Mouse (Mus musculus) T-cell, adult 2 months (primary cell): ENCODE measurements around the gene Col26a1.

Experiments
- DNase-seq: peaks from one replicate; pipeline ENCODE4 v3.0.0; 2022; ENCODE audit warnings: low spot score

Col26a1 gene

DNA sequence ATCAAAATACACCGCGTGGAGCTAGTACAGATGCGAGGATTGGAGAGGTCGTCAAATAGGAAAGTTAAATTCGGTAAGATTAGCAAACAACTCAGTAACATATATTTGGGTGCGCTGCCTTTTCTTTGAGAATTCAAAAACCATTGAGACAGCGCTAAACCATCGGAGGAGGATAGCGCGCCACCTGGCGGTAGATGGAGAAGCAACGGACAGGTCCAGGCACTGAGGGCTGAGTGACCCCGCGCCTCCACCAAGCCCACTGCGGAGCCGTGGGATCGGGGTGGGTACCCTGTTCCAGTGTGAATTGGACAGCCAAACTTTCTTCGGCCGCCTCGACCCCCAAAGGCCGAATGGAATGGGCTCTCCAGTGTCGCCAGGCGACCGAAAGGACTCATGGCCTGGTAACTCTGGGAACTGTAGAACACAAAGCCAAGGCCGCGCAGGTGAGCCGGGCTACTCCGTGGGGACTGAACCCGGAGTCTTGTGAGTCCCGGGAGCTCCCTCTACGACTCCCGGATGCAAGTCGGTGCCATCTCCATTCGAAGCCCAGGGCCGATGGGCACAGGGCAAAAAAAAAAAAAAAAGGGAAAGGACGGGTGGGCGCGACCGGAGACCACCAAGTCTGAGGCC, 1.5 kb downstream of the Col26a1 start:
- peak; percentile 68 for DNase-seq

DNA sequence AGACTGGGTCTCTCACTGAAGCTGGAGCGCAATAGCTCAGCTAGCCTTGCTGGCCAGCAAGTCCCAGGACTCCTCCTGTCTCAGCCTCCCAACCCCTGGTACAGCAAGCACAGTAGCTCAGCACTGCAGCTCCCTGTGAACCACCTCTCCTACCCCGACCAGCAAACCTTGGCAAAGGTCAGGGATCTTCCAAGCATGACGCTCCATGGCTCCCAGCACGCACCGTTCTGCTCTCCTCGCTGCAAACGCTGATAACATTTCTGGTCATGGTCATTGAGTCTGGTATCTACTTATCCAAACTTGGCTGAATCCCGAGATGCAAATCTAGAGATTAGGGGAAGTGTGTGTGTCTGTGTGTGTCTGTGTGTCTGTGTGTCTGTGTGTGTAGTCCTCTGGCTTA, 2.9 kb downstream of the Col26a1 start:
- DNase-seq: no peak

GRCm38 (mm10) chr5:136874271-136874670, 8.7 kb downstream of the Col26a1 start:
- no peak for DNase-seq

DNA sequence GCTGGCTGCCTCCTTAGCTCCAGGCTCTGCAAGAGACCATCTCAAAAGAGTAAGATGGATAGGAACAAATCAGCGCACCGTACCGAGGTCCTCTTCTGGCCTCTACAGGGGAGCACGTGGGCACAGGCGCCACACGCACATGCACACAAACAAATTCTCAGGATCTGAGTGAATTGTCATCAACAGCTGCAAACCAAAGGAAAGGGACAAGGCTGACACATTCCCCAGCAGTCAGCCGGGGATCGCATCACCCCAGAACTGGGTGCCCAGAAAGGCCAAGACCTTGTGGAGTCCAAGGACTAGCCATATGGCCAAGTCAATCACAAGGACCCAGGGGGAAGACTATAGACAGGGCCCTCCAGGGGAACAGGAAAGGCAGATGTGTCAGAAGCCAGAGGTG, 10.6 kb downstream of the Col26a1 start:
- DNase-seq: no peak

- no peak for DNase-seq
Observed at GRCm38 (mm10) chr5:136869451-136870114, 13.4 kb downstream of the Col26a1 start.

DNA sequence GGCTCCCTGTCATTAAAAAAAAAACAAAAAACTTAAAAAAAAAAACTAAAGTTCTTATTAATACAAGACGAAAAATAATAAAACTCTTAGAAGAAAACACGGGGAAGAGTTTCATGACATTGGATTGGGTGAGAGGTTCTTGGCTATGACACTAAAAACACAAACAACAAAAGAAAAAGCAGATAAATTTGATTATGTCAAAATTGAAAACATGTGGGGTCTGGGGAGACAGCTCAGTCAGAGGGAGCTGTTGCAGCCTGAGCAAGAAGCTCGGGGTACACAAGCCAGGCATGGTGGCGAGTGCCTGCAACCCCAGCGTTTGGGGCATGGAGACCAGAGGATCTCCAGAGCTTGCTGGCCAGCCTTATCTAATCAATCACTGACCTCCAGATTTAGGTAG, 15.3 kb downstream of the Col26a1 start:
- DNase-seq: no peak

- peak; percentile 71 for DNase-seq
Observed at GRCm38 (mm10) chr5:136863961-136864674, 18.9 kb downstream of the Col26a1 start.

- no peak for DNase-seq
Observed at GRCm38 (mm10) chr5:136863276-136863675, 19.7 kb downstream of the Col26a1 start.

GRCm38 (mm10) chr5:136862806-136863205, 20.2 kb downstream of the Col26a1 start:
- no peak for DNase-seq

DNA sequence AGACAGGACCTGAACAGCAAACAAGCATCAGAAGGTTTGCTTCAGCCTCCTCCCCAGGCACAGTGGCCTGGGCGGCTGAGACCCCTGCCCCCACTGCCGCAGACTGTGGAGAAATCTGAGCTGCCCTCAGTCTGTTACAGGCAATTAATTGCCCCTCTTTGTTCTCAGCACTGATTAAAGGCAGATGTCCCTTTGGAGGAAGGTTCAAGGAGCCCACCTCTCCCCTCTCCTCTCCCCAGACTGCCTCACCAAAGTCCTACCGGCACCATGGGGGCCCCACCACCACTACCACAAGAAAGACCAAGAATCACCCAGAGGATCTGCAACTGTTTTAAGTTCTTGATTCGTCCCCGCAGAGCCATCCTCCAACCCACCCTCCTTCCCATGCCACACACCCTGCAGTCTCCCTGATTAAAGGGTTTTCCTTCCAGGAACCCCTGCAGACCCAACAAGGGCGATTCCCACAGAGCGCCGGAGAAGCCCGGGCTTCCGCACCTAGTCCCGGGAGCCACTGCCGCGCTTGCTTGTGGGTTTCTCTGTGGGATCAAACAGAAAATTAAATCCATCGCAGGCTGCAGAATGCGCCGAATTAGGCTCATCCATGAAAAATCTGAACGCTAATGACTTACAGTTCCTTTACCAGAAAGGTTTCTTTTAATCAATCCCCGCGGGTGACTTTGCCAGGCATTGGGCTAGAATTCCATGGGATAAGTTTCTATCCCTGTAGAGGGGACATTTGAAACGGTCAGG, 21.6 kb downstream of the Col26a1 start:
- no peak for DNase-seq

DNA sequence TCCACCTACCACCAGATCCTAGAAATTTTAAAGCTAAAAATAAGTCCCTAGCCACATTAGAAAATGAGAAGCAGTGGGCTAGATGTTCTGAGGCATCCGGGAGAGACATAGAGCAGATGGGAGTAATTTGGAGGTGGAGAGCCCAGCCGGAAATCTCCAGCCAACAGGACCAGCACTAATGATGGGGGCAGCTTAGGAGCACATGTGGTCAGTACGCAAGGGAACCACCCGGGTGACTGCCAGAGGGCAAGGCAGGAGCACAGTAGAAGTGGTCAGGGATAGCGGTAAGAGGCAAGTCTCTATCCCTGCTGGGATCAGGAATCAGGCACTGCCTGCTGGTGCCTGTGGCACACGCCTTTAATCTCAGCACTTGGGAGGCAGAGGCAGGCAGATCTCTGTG, 32.3 kb downstream of the Col26a1 start:
- DNase-seq: no peak

DNA sequence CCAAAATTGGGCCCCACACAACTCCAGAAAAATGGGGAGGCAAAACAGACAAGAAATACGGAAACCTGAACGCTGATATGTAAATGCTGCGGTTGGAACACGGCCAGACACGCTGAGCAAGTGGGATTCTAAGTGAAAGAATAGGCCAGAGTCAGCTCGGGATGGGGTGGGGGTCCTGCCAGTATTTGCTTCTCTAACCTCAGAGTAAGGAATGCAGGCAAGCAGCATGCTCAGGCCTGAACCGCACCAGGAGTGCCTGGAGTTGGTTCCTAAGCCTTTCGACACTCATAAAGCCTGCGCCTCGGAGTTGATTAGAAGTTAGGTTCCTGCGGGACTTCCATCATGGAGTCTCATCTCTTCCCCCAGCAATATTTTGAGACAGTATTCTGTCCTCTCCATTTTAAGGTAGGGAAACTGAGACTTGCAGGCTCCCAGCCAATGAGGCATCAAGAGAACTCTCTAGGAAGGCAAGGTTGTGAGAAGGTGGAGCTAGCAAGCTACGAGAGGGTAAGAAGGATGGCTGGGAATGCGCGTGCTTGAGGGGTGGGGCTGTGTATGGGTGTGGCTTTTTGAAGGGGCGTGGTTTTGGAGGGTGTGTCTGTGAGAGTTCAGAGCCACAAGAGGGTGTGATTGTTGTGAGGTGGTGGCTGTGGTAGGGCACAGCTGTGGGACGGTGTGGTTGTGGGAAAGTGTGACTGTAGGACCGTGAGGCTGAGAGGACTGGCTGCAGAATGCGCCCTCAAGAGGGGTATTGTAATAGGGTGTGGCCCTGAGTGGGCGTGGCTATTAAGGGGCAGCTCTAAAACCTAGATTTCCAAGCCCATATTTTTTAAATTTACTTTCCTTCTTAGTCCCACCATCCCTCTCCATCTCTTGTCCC, 36.4 kb downstream of the Col26a1 start:
- DNase-seq: no peak

GRCm38 (mm10) chr5:136843930-136844329, 39.1 kb downstream of the Col26a1 start:
- DNase-seq: no peak

GRCm38 (mm10) chr5:136840036-136840435, 43.0 kb downstream of the Col26a1 start:
- DNase-seq: peak; percentile 45

DNA sequence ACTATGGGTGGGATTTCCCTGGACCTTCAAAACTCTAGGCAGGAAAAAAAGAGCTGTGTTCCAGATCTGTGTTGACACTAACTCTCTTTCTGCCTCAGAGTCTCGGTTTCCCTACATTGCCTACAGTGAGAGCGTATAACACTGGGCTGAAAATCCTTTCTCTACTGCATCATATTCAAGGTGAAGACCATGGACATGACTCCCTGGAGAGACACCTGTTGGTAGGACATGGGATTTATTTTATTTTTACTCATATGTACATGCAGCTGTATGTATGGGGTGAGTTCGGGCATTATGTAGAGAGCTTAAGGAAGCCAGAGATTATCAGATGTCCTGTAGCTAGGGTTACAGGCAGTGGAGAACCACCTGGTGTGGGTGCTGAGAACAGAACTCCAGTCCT, 50.0 kb downstream of the Col26a1 start:
- DNase-seq: no peak

GRCm38 (mm10) chr5:136830156-136830555, 52.9 kb downstream of the Col26a1 start:
- DNase-seq: no peak

DNA sequence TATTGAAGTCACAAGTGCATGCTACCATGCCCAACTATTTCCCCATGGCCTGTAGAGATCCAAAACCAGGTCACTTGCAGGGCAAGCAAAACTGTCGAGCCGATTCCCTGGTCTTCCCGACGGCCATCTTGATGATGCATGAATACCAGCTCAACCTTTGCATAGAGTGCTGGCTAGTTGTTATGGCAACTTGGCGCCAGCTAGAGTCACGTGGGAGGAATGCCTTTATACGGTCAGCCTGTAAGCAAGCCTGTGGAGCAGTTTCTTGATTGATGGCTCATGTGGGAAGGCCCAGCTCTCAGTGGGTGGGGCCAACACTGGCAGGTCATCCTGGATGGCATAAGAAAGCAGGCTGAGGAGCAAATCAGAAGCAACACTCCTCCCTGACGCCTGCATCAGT, 61.0 kb downstream of the Col26a1 start:
- no peak for DNase-seq

GRCm38 (mm10) chr5:136820911-136821310, 62.1 kb downstream of the Col26a1 start:
- DNase-seq: no peak

- no peak for DNase-seq
Observed at GRCm38 (mm10) chr5:136819686-136820085, 63.3 kb downstream of the Col26a1 start.

DNA sequence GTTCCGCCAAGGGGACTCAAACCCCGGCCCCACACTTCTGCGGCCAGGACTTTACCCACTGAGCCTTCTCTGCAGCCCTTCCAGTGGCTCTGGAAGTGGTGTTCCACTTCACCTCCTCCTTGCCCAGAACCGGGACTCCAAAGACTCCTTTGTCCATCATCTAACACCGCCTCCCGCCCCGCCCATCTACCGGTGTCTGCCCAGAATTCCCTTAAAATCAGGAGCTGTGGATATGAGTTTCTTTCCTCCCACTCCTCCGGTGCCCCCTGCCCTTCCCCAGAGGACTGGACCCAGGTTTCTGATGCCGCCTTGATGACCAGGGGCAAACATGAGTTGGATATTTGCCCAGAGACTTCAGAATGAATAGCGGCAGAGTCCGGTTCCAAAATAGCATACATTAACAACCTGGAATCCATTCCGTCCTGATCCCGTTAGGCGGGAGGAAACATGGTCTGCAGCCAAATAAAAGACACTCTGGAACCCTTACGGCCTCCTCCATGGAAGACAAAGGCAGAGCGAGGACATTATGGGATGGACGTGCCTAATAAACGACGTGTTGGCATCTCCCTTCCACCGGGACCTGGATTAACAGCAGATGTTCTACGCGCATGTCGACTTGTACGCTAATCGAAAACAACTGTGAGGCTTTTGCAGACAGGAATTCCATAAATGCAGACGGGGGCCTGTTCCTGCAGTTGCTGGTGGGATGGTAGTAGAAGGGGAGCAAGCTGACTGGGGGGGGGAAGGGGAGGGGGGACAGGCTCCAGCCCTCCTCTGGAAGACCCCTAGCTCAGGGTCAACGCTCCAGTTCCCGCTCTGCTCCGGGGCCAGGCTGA, 72.3 kb downstream of the Col26a1 start:
- no peak for DNase-seq
